7 mouse cellular contexts compared by ENCODE assay signal in the genomic region with DNA sequence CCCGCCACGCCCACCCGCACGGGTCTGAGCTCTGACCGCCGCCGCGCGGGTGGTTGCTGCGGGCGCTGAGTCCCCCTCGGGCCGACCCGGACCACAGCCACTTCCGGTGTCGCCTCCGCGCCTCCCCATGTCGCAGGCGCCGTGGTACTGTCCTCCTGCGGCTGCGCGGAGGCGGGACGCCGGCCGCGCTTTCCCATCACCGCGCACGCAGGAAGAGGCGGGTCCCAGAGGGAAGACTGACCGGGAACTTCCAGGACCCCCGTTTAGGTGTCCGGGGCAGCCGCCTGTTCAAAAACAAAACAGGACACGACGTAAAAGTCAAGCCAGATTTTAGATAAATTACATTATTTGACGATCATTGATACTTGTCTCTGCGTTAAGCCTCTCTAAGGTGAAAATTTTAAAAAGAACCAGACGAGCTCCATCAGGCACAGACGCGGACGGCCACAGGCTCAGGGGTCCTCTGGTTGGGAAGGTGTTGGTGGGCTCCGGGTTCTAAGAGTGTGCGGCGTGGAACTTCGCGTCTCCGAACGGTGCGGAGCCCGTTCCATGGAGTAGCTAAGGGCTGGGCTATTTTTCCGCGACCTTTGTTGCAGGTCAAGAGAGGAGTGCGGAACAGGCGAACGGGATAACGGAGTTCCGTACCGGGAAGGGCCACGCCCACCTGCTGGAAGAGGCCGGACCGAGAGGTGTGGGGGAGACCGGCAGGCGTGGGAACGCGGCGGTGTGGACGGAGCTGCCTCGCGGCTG. TPM values are rescaled to one million over a fixed set of nuclear protein-coding genes. Genes with fewer than 3 reads are reported as not detected.
DNase-seq lines count a peak whose midpoint lies in the region; ATAC-seq and TF ChIP-seq lines count a peak whose summit lies in the region.

Gene Fam104a (minus strand): TSS at position 199 of the 750 bp plus-strand sequence.
Gene D11Wsu47e (plus strand): TSS at position 456 of the 750 bp plus-strand sequence.

- peak within 1 kb of the TSS; percentile 97 for H3K27ac ChIP-seq in embryonic facial prominence, embryonic 12.5 days
- H3K27ac ChIP-seq in kidney, adult 2 months (ENCODE audit: insufficient read depth, low read depth, low read length), result peak within 1 kb of the TSS; percentile 87
- H3K27ac ChIP-seq in limb, embryonic 12.5 days, result peak within 1 kb of the TSS; percentile 97
- peak within 1 kb of the TSS; percentile 88 for H3K27ac ChIP-seq in midbrain, embryonic 15.5 days
- H3K27ac ChIP-seq in spleen, adult 2 months (ENCODE audit: insufficient read depth, low read length), result peak within 1 kb of the TSS; percentile 83

- H3K36me3 ChIP-seq in embryonic facial prominence, embryonic 12.5 days, result peaks cover 15% of the 10 kb centered on the region
- no peaks in the 10 kb centered on the region for H3K36me3 ChIP-seq in kidney, adult 2 months (ENCODE audit: control insufficient read depth, insufficient read depth, low read length)
- peaks cover 16% of the 10 kb centered on the region for H3K36me3 ChIP-seq in limb, embryonic 12.5 days
- H3K36me3 ChIP-seq in midbrain, embryonic 15.5 days (replicated peaks), result peaks cover 11% of the 10 kb centered on the region
- H3K36me3 ChIP-seq in spleen, adult 2 months (ENCODE audit: control insufficient read depth, insufficient read depth, low read length), result peaks cover 11% of the 10 kb centered on the region

- under 1% methylated on average over 72 of the region's 73 CpGs for WGBS in embryonic facial prominence, embryonic 12.5 days
- WGBS in kidney, adult 2 months, result under 1% methylated on average over 73 of the region's 73 CpGs
- WGBS in limb, embryonic 12.5 days, result under 1% methylated on average over 73 of the region's 73 CpGs
- under 1% methylated on average over 69 of the region's 73 CpGs for WGBS in midbrain, embryonic 15.5 days
- under 1% methylated on average over 73 of the region's 73 CpGs for WGBS in spleen, adult 2 months

- peak within 1 kb of the TSS; percentile 81 for H3K4me2 ChIP-seq in embryonic facial prominence, embryonic 12.5 days (replicated peaks)
- peak within 1 kb of the TSS; percentile 87 for H3K4me2 ChIP-seq in limb, embryonic 12.5 days
- H3K4me2 ChIP-seq in midbrain, embryonic 15.5 days, result peak within 1 kb of the TSS; percentile 86

- no peak for TF ChIP-seq CTCF in kidney, adult 2 months (conservative IDR thresholded peaks at IDR 0.05; ENCODE audit: insufficient read depth, insufficient read length, low read depth, low read length)
- no peak for TF ChIP-seq CTCF in spleen, adult 2 months (IDR thresholded peaks at IDR 0.05; ENCODE audit: extremely low read depth, insufficient read depth, insufficient read length, insufficient replicate concordance)

- peak; percentile 89 for ATAC-seq in embryonic facial prominence, embryonic 12.5 days (ENCODE audit: insufficient number of reproducible peaks, insufficient read depth, low FRiP score, low TSS enrichment)
- peak; percentile 88 for ATAC-seq in limb, embryonic 12.5 days (ENCODE audit: insufficient number of reproducible peaks, insufficient read depth, low FRiP score, low TSS enrichment, low read depth)
- ATAC-seq in midbrain, embryonic 15.5 days (replicated peaks), result peak; percentile 95

- peak; percentile 94 for DNase-seq in adrenal gland, postnatal 25 days
- peak; percentile 97 to 100 for DNase-seq in heart, adult 18-20 months
- peak; percentile 97 for DNase-seq in kidney, adult 2 months
- DNase-seq in spleen, adult 2 months (ENCODE audit: low read depth in 1 of 2, low spot score in 2 of 2), result peak; percentile 87 to 95

- peak; percentile 56 for TF ChIP-seq POLR2A in kidney, adult 2 months (IDR thresholded peaks at IDR 0.05; ENCODE audit: low read depth, low read length)
- peak; percentile 59 for TF ChIP-seq POLR2A in spleen, adult 2 months (IDR thresholded peaks at IDR 0.05; ENCODE audit: low read depth, low read length)

- H3K4me3 ChIP-seq in embryonic facial prominence, embryonic 12.5 days, result peak within 1 kb of the TSS; percentile 99
- peak within 1 kb of the TSS; percentile 82 for H3K4me3 ChIP-seq in kidney, adult 2 months (ENCODE audit: insufficient read depth, low read depth, low read length)
- H3K4me3 ChIP-seq in limb, embryonic 12.5 days (replicated peaks), result peak within 1 kb of the TSS; percentile 96
- H3K4me3 ChIP-seq in midbrain, embryonic 15.5 days, result peak within 1 kb of the TSS; percentile 80
- H3K4me3 ChIP-seq in spleen, adult 2 months (ENCODE audit: extremely low read depth, insufficient read depth, insufficient read length), result peak within 1 kb of the TSS; percentile 87

- H3K4me1 ChIP-seq in embryonic facial prominence, embryonic 12.5 days, result peaks cover 26% of the 10 kb centered on the region
- H3K4me1 ChIP-seq in kidney, adult 2 months (ENCODE audit: control insufficient read depth, insufficient read depth, low read length), result peaks cover 16% of the 10 kb centered on the region; the same call in 1 of the 2 replicates
- peaks cover 39% of the 10 kb centered on the region for H3K4me1 ChIP-seq in limb, embryonic 12.5 days (replicated peaks)
- peaks cover 47% of the 10 kb centered on the region for H3K4me1 ChIP-seq in midbrain, embryonic 15.5 days
- H3K4me1 ChIP-seq in spleen, adult 2 months (ENCODE audit: control insufficient read depth, insufficient read depth, insufficient read length), result peaks cover 3% of the 10 kb centered on the region; the same call in 1 of the 2 replicates

- no peaks in the 10 kb centered on the region for H3K27me3 ChIP-seq in embryonic facial prominence, embryonic 12.5 days
- H3K27me3 ChIP-seq in kidney, adult 2 months (replicated peaks; ENCODE audit: control insufficient read depth, insufficient read depth, low read length), result no peaks in the 10 kb centered on the region
- no peaks in the 10 kb centered on the region for H3K27me3 ChIP-seq in limb, embryonic 12.5 days
- H3K27me3 ChIP-seq in midbrain, embryonic 15.5 days (replicated peaks), result no peaks in the 10 kb centered on the region
- H3K27me3 ChIP-seq in spleen, adult 2 months (ENCODE audit: control insufficient read depth, insufficient read depth, low read length), result no peaks in the 10 kb centered on the region

- H3K9ac ChIP-seq in embryonic facial prominence, embryonic 12.5 days, result peak within 1 kb of the TSS; percentile 93
- peak within 1 kb of the TSS; percentile 90 for H3K9ac ChIP-seq in limb, embryonic 12.5 days (replicated peaks)
- peak within 1 kb of the TSS; percentile 77 for H3K9ac ChIP-seq in midbrain, embryonic 15.5 days

- H3K9me3 ChIP-seq in embryonic facial prominence, embryonic 12.5 days, result no peaks in the 10 kb centered on the region
- H3K9me3 ChIP-seq in limb, embryonic 12.5 days, result no peaks in the 10 kb centered on the region
- no peaks in the 10 kb centered on the region for H3K9me3 ChIP-seq in midbrain, embryonic 15.5 days

RNA-seq across cellular contexts. Expression of gene Fam104a, which starts in this region (rescaled TPM):
- total RNA-seq in adrenal gland, postnatal 25 days (2021), result 29.1 and 30.5 TPM in 2 replicates
- polyA plus RNA-seq in embryonic facial prominence, embryonic 12.5 days (2016; fragmentation: Nextera tagmentation; extraction: Ambion mirVana), result 52.6 TPM in 2 replicates
- 10 to 100 TPM; 16.0 to 16.7 TPM for total RNA-seq in heart, adult 18-20 months (2021)
- 24.6 and 25.8 TPM in 2 replicates for polyA plus RNA-seq in kidney, adult 2 months (2012; rRNA removed)
- polyA plus RNA-seq in limb, embryonic 12.5 days (2016; fragmentation: Nextera tagmentation; extraction: Ambion mirVana), result 51.8 and 54.1 TPM in 2 replicates
- polyA plus RNA-seq in midbrain, embryonic 15.5 days (2015; fragmentation: Nextera tagmentation; extraction: Ambion mirVana), result 42.9 and 43.1 TPM in 2 replicates
- polyA plus RNA-seq in spleen, adult 2 months (2012; rRNA removed), result 20.1 and 28.4 TPM in 2 replicates

RNA-seq across cellular contexts. Expression of gene D11Wsu47e, which starts in this region (rescaled TPM):
- 21.7 and 22.4 TPM in 2 replicates for total RNA-seq in adrenal gland, postnatal 25 days (2021)
- 24.5 and 26.5 TPM in 2 replicates for polyA plus RNA-seq in embryonic facial prominence, embryonic 12.5 days (2016; fragmentation: Nextera tagmentation; extraction: Ambion mirVana)
- 1 to 10 TPM; 7.0 to 7.8 TPM for total RNA-seq in heart, adult 18-20 months (2021)
- 7.6 and 7.8 TPM in 2 replicates for polyA plus RNA-seq in kidney, adult 2 months (2012; rRNA removed)
- polyA plus RNA-seq in limb, embryonic 12.5 days (2016; fragmentation: Nextera tagmentation; extraction: Ambion mirVana), result 23.7 and 25.8 TPM in 2 replicates
- polyA plus RNA-seq in midbrain, embryonic 15.5 days (2015; fragmentation: Nextera tagmentation; extraction: Ambion mirVana), result 30.3 and 30.7 TPM in 2 replicates
- 6.9 and 7.4 TPM in 2 replicates for polyA plus RNA-seq in spleen, adult 2 months (2012; rRNA removed)

Comparison
In these comparisons a context has a peak if more than half of its experiments do, and no peak if none do; other contexts are left out.
1. Peak in every context shown above with its lines: DNase-seq, ATAC-seq, H3K4me3 ChIP-seq and H3K27ac ChIP-seq.